Mouse (Mus musculus): ENCODE measurements at regions not wholly inside any gene's neighbourhood (a gene's known extent, or its start where the extent isn't known, plus 50 kb on each side); places are given as distances from the start of the nearest gene placed in this dataset.

DNA sequence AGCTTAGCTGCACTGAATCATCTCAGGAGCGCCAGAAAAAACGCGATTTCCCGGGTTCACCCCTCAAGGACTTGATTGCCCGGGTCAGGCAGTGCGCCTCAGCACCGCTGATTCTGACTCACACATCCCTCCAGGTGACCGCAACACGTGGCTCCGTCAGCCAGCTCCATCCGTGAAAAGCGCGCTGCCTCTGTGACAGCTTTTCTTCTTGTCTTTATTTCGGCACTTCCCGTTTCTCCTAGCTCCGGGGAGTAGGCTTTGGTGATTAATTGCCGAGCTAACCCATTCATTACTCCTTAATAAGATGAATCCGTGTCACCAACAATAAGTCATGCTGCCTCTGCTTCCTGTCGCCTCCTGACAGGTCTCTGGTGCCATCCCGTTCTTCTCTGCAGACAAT lies 108.6 kb downstream of the Katnal1 start:
- H3K4me2 ChIP-seq: peak overlapping the region; percentile 43
- H3K27me3 ChIP-seq: no peaks in the 10 kb centered on the region
- 8% methylated on average over 20 of the region's 20 CpGs for WGBS
- ATAC-seq (ENCODE audit: low read depth): 0 out of 2 replicates have a peak, but pooled peaks have one; percentile 43
- no peaks in the 10 kb centered on the region for H3K36me3 ChIP-seq
- no peaks in the 10 kb centered on the region for H3K9me3 ChIP-seq
- H3K27ac ChIP-seq (replicated peaks): no peak overlapping the region
- H3K9ac ChIP-seq: no peak overlapping the region
- peaks cover 19% of the 10 kb centered on the region for H3K4me1 ChIP-seq (replicated peaks)
- peak overlapping the region; percentile 16; the same call in 1 of the 2 replicates for H3K4me3 ChIP-seq

DNA sequence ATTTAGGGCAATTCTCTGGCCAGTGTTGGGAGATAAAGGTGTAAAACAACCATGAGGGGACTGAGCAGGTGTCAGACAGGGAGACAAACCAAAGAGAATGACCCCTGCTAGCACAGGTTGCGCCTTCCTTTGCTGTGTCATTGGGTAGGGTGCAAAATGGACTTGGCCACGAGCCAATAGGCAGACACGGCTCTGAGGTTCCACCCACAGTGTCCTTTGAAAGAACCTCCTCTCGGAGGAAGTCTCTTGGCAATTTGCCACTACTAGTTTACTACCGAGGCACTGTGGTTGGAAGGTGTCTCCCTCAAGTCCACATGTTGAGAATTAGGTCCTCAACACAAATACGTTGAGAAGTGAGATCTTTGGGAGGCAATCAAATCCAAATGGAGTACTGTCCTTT lies 109.7 kb downstream of the Katnal1 start:
- Histone ChIP-seq H3K27ac (replicated peaks) (no peak overlapping the region), H3K9ac (no peak overlapping the region), H3K4me3 (no peak overlapping the region), H3K9me3 (no peaks in the 10 kb centered on the region), H3K4me2 (no peak overlapping the region), H3K4me1 (replicated peaks) (peaks cover 19% of the 10 kb centered on the region), H3K27me3 (no peaks in the 10 kb centered on the region), H3K36me3 (no peaks in the 10 kb centered on the region)
- ATAC-seq (ENCODE audit: low read depth): no peak
- 43% methylated on average over 6 of the region's 6 CpGs for WGBS

DNA sequence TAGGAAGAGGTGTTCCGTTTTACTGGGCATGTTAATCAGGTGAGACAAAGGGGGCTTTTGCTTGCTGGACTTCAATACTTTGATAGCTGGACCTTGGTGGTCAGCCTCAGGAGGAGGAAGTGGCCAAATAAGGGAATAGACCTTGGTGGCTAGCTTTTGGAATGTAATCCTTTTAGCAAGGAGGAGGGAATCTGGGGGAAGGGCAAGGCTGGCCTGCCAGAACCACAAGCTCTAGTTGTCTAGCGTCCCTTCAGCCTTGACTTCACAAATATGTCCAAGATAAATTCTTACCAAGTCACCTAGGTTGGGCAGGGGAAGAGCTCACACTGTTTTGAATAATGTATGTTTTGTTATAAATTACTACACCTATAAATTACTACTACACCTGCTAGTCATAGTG lies 110.4 kb downstream of the Katnal1 start:
- H3K36me3 ChIP-seq: no peaks in the 10 kb centered on the region
- 86% methylated on average over 2 of the region's 2 CpGs for WGBS
- H3K27ac ChIP-seq (replicated peaks): no peak overlapping the region

DNA sequence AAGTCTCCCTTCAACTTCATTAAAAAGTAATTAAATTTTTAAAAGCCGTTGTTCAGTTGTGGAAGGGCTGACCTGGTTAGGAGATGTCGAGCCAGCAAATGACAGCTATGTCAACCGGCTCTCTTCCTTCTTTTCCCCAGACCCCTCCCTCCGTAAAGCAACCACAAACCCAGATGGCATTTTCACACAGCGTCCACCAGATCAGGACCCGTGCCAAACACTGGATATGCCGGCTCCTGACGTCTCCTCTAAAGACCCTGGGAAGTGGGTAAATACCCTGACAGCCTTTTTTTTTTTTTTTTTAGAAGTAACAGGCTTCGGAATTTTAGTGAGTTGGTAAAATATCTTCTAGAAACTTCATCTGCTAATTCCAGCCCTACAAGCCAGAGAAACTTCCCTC lies 116.3 kb downstream of the Katnal1 start:
- Histone ChIP-seq H3K4me3 (no peak overlapping the region), H3K9ac (no peak overlapping the region), H3K36me3 (no peaks in the 10 kb centered on the region), H3K9me3 (no peaks in the 10 kb centered on the region), H3K4me1 (replicated peaks) (no peaks in the 10 kb centered on the region; the same call in 1 of the 2 replicates), H3K27me3 (peaks cover 7% of the 10 kb centered on the region; the same call in 1 of the 2 replicates), H3K4me2 (no peak overlapping the region), H3K27ac (replicated peaks) (no peak overlapping the region)
- ATAC-seq (ENCODE audit: low read depth): no peak
- WGBS: 73% methylated on average over 9 of the region's 9 CpGs

More for the DNA sequence above, 110.4 kb downstream of the Katnal1 start:
- Histone ChIP-seq H3K4me2 (no peak overlapping the region), H3K4me3 (no peak overlapping the region), H3K9me3 (no peaks in the 10 kb centered on the region), H3K9ac (no peak overlapping the region), H3K4me1 (replicated peaks) (peaks cover 19% of the 10 kb centered on the region), H3K27me3 (no peaks in the 10 kb centered on the region)
- ATAC-seq (ENCODE audit: low read depth): no peak

DNA sequence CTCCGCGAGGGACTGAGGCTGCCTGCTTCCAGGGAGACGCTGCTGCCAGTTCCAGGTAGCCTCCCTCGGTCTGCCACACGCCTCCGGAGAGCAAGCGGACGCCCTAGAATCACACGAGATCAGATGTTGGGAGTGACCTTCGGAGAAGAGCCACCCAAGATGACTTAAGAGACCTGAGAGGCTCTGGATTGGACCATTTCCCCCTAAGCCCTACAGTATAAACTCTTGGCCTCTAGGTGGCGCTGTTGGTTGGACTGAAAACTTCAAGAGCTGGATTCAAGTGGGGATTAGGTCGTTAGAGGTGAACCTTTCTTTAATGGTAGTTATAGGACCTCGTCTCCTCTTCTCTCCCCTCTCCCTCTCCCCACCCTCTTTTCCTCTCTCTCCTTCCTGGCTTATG lies 117.1 kb downstream of the Katnal1 start:
- Histone ChIP-seq H3K4me3 (no peak overlapping the region), H3K27ac (replicated peaks) (no peak overlapping the region), H3K9me3 (no peaks in the 10 kb centered on the region), H3K27me3 (peaks cover 7% of the 10 kb centered on the region; the same call in 1 of the 2 replicates), H3K9ac (no peak overlapping the region), H3K4me2 (no peak overlapping the region), H3K36me3 (no peaks in the 10 kb centered on the region), H3K4me1 (replicated peaks) (no peaks in the 10 kb centered on the region; the same call in 1 of the 2 replicates)
- peak; percentile 44; the same call in 1 of the 2 replicates for ATAC-seq (ENCODE audit: low read depth)
- 14% methylated on average over 13 of the region's 13 CpGs for WGBS

- Histone ChIP-seq H3K9me3 (no peaks in the 10 kb centered on the region), H3K27ac (replicated peaks) (no peak overlapping the region), H3K27me3 (peaks cover 7% of the 10 kb centered on the region; the same call in 1 of the 2 replicates), H3K4me1 (replicated peaks) (no peaks in the 10 kb centered on the region; the same call in 1 of the 2 replicates), H3K4me2 (no peak overlapping the region), H3K4me3 (no peak overlapping the region), H3K36me3 (no peaks in the 10 kb centered on the region), H3K9ac (no peak overlapping the region)
- no peak for ATAC-seq (ENCODE audit: low read depth)
- 73% methylated on average over 3 of the region's 3 CpGs for WGBS
These were observed 119.6 kb downstream of the Katnal1 start for GRCm38 (mm10) chr5:148809485-148809884.

GRCm38 (mm10) chr5:148809055-148809454 lies 120.1 kb downstream of the Katnal1 start:
- Histone ChIP-seq H3K27ac (replicated peaks) (no peak overlapping the region), H3K4me1 (replicated peaks) (no peaks in the 10 kb centered on the region; the same call in 1 of the 2 replicates), H3K9ac (no peak overlapping the region), H3K4me3 (no peak overlapping the region), H3K36me3 (no peaks in the 10 kb centered on the region), H3K4me2 (peak overlapping the region; percentile 33), H3K27me3 (peaks cover 7% of the 10 kb centered on the region; the same call in 1 of the 2 replicates), H3K9me3 (no peaks in the 10 kb centered on the region)
- peak; percentile 28; the same call in 1 of the 2 replicates for ATAC-seq (ENCODE audit: low read depth)
- WGBS: 30% methylated on average over 10 of the region's 10 CpGs

DNA sequence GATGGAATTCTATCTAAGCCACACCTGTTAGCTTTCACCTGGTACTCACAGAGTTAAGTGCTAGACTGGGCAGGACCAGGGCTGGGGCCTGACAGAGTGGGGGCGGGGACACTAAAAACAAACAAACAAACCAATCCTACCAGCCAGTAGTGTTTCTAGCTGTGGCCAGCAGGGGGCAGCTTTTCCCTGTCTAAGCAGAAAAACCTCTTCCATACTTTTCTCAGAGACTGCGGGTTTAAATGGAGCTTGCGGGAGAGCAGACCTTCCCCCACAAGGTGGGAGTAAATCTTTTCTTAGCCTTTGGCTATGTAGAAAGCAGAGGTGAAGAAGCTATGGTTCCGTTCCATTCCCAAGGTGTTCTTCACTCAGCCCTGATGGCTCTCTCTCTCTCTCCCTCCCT lies 120.7 kb downstream of the Katnal1 start:
- H3K4me3 ChIP-seq: no peak overlapping the region
- H3K4me1 ChIP-seq (replicated peaks): no peaks in the 10 kb centered on the region; the same call in 1 of the 2 replicates
- no peak overlapping the region for H3K9ac ChIP-seq
- peaks cover 7% of the 10 kb centered on the region; the same call in 1 of the 2 replicates for H3K27me3 ChIP-seq
- peak; percentile 54 for ATAC-seq (ENCODE audit: low read depth)
- H3K36me3 ChIP-seq: no peaks in the 10 kb centered on the region
- H3K27ac ChIP-seq (replicated peaks): no peak overlapping the region
- H3K4me2 ChIP-seq: peak overlapping the region; percentile 33
- no peaks in the 10 kb centered on the region for H3K9me3 ChIP-seq
- 3% methylated on average over 4 of the region's 4 CpGs for WGBS

GRCm38 (mm10) chr5:148807612-148808011 lies 121.5 kb downstream of the Katnal1 start:
- Histone ChIP-seq H3K27me3 (peaks cover 7% of the 10 kb centered on the region; the same call in 1 of the 2 replicates), H3K9me3 (no peaks in the 10 kb centered on the region), H3K27ac (replicated peaks) (no peak overlapping the region), H3K4me1 (replicated peaks) (peaks cover 2% of the 10 kb centered on the region), H3K36me3 (no peaks in the 10 kb centered on the region), H3K4me3 (no peak overlapping the region), H3K9ac (no peak overlapping the region), H3K4me2 (no peak overlapping the region)
- no peak for ATAC-seq (ENCODE audit: low read depth)
- WGBS: 93% methylated on average over 4 of the region's 4 CpGs

DNA sequence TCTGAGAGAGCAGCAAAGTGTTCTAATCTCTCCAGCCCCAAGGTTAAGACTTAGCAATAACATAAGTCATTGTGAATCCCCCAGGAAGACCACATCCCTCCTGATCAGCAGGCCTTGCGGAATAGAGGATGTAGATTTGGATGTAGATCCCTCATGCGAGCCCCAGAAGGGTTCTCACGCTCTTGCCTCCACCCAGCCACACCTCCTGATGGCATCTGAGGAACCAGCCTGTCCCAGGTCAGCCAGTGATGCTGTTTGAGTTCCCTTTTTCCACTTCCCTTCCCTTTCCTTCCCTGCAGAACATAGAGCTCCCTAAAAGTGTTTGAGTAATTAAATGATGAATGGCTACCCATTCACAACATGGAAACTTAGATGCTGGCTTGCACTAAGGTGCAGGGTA lies 124.1 kb downstream of the Katnal1 start:
- no peak for ATAC-seq (ENCODE audit: low read depth)
- Histone ChIP-seq H3K4me1 (replicated peaks) (peaks cover 10% of the 10 kb centered on the region), H3K4me2 (no peak overlapping the region), H3K27ac (replicated peaks) (no peak overlapping the region), H3K9me3 (no peaks in the 10 kb centered on the region), H3K27me3 (0 out of 2 replicates have a peak, but pooled peaks cover 4% of the 10 kb centered on the region), H3K36me3 (no peaks in the 10 kb centered on the region), H3K4me3 (no peak overlapping the region), H3K9ac (no peak overlapping the region)
- 70% methylated on average over 3 of the region's 3 CpGs for WGBS

- no peaks in the 10 kb centered on the region for H3K36me3 ChIP-seq
- 92% methylated on average over 13 of the region's 14 CpGs for WGBS
- H3K4me1 ChIP-seq (replicated peaks): peaks cover 13% of the 10 kb centered on the region
- H3K9ac ChIP-seq: no peak overlapping the region
- H3K4me2 ChIP-seq: no peak overlapping the region
- no peak overlapping the region for H3K27ac ChIP-seq (replicated peaks)
- H3K27me3 ChIP-seq: no peaks in the 10 kb centered on the region
- ATAC-seq (ENCODE audit: low read depth): no peak
- no peaks in the 10 kb centered on the region for H3K9me3 ChIP-seq
- H3K4me3 ChIP-seq: no peak overlapping the region
These were observed 125.3 kb downstream of the Katnal1 start for GRCm38 (mm10) chr5:148803772-148804171.

DNA sequence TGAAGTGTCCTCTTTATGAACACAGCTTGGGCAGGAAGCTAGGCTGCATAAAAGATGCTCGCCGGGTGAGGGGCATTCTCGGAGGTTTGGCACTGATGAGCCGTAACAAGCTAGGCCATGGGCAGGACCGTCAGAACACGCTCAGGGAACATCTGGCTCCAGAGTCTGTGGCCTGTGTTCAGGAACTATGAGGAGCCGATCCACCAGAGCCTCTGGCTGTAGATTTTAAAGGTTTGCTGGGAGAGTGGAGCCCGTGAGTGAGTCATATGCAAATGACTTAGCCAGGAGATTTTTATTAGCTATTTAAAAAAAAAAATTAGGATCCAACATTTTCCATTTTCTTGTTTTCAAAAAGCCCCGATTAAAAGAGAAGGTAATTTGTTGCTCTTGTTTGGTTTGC lies 126.4 kb downstream of the Katnal1 start:
- Histone ChIP-seq H3K4me3 (no peak overlapping the region), H3K4me2 (no peak overlapping the region), H3K9ac (peak overlapping the region; percentile 22; the same call in 1 of the 2 replicates), H3K27ac (replicated peaks) (no peak overlapping the region), H3K4me1 (replicated peaks) (peaks cover 23% of the 10 kb centered on the region), H3K36me3 (no peaks in the 10 kb centered on the region), H3K9me3 (no peaks in the 10 kb centered on the region), H3K27me3 (no peaks in the 10 kb centered on the region)
- WGBS: 46% methylated on average over 9 of the region's 9 CpGs
- no peak for ATAC-seq (ENCODE audit: low read depth)

DNA sequence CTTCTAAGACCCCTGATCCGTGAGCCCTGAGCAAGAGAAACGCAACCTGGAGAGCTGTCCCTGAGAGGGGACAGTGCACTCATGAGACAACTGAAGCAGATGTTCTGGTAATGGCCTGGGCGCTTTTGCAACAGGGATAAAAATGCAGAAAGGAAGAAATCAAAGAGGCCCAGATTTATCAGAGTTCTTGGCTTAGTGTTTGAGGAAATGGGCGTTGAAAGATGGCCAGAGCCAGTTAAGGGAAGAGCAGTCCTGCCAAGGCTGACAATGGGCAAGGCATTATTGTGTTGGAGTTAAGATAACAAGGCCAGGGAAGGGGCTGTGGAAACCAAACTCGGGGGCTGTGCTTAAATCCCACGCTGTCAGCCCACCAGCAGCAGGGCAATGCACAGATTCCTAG lies 130.6 kb downstream of the Katnal1 start:
- peaks cover 23% of the 10 kb centered on the region for H3K4me1 ChIP-seq (replicated peaks)
- 73% methylated on average over 6 of the region's 6 CpGs for WGBS

More for the DNA sequence above, 130.6 kb downstream of the Katnal1 start:
- H3K27ac ChIP-seq (replicated peaks): no peak overlapping the region
- H3K4me3 ChIP-seq: no peak overlapping the region
- H3K4me2 ChIP-seq: no peak overlapping the region
- H3K36me3 ChIP-seq: no peaks in the 10 kb centered on the region
- no peaks in the 10 kb centered on the region for H3K9me3 ChIP-seq
- H3K27me3 ChIP-seq: no peaks in the 10 kb centered on the region
- no peak overlapping the region for H3K9ac ChIP-seq
- no peak for ATAC-seq (ENCODE audit: low read depth)

All from neural tube, embryonic 13.5 days (tissue).